Mouse (Mus musculus): Measurements from ENCODE around the gene Pdilt. TPM values are rescaled to one million over a fixed set of nuclear protein-coding genes. Genes with fewer than 3 reads are reported as not detected.
"Not testable (repeated sequence)": the region's sequence is repeated elsewhere in the genome, so short reads cannot be mapped to it uniquely, and the experiment has no call there.

Gene Pdilt
- total RNA-seq (2014; rRNA removed), result not detected in 2 replicates
- 0.07 TPM in 1 of 2 replicates, not detected in the other for polyA plus RNA-seq (2015; fragmentation: Nextera tagmentation; extraction: Ambion mirVana)

DNA sequence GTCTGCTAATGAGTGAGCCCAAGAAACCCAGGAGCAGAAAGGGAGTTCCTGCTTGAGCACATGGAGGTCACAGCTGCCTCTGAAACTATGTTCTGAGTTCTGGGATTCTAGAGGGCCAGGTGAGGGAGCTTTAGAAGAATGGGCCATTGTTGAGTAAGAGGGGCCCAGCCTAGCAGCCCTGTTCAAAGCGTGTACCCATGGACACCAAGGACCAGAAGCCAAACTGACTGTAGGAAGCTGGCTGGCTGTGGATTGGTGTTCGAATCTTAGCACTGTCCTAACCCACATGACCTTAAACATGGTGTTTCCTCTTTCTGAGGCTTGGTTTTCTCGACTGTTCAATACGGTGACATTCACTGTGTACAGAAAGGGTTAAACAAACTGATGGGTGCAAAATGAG is at the start of gene Pdilt:
Gene Pdilt (minus strand): TSS at position 101 of the 400 bp plus-strand sequence.
- TF ChIP-seq CTCF (IDR thresholded peaks at IDR 0.05; ENCODE audit: low read depth), result no peak
- no peak for DNase-seq
- H3K9me3 ChIP-seq (ENCODE audit: low read length), result no peaks in the 10 kb centered on the region
- H3K27ac ChIP-seq (ENCODE audit: low read depth, low read length), result no peak within 1 kb of the TSS
- H3K9ac ChIP-seq, result no peak within 1 kb of the TSS
- no peaks in the 10 kb centered on the region for H3K4me1 ChIP-seq (ENCODE audit: insufficient read depth)
- no peak within 1 kb of the TSS for H3K4me3 ChIP-seq (ENCODE audit: low read depth, low read length)
- no peaks in the 10 kb centered on the region for H3K36me3 ChIP-seq (ENCODE audit: insufficient read depth)
- no peaks in the 10 kb centered on the region for H3K27me3 ChIP-seq (ENCODE audit: insufficient read depth, low read length)
- ATAC-seq, result no peak
- WGBS, result 81% methylated on average over 4 of the region's 4 CpGs
- H3K4me2 ChIP-seq (ENCODE audit: low read depth), result no peak within 1 kb of the TSS

DNA sequence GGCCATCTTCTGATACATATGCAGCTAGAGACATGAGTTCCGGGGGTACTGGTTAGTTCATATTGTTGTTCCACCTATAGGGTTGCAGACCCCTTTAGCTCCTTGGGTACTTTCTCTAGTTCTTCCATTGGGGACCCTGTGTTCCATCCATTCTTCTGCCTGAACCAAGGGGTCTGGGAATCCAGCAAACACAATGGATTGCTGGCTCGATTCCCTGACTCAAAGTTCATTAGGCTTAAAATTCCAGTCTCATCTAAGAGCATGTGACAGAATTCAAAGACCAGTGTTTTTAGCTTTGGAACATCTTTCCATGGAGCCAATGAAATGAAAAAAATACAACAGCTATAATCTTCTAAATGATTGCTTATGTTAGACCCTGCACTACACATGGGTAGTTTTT is 39.2 kb upstream of the Pdilt start:
- H3K9me3 ChIP-seq (ENCODE audit: low read length); H3K4me1 ChIP-seq (ENCODE audit: insufficient read depth); H3K27me3 ChIP-seq (ENCODE audit: insufficient read depth, low read length); H3K27ac ChIP-seq (ENCODE audit: low read depth, low read length); H3K9ac ChIP-seq; H3K4me2 ChIP-seq (ENCODE audit: low read depth); DNase-seq; H3K36me3 ChIP-seq (ENCODE audit: insufficient read depth); ATAC-seq; H3K4me3 ChIP-seq (ENCODE audit: low read depth, low read length): not testable (repeated sequence)
- 81% methylated on average over 2 of the region's 2 CpGs for WGBS

DNA sequence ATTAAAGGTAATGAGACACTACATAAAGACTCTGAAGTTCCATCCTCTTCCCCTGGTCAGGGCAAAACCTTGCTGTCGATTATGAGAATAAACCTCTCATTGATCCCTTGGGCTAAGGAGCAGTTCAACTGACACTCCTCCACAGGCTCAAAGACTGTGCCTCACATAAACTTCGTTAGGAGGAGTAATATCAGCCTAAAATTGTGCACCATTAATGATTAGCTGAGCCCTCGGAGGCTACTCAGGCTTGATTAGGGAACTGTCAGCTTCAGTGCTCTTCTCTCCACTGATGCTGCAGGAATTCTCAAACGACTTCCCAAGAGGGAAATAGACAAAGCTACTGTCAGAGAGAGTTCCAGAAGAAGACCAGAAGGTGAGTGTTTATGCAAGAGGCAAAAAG is 38.2 kb upstream of the Pdilt start:
- no peak overlapping the region for H3K27ac ChIP-seq (ENCODE audit: low read depth, low read length)
- H3K9ac ChIP-seq, result no peak overlapping the region
- H3K4me1 ChIP-seq (ENCODE audit: insufficient read depth), result no peaks in the 10 kb centered on the region
- DNase-seq (no peak), ATAC-seq (no peak)
- H3K4me2 ChIP-seq (ENCODE audit: low read depth), result no peak overlapping the region
- H3K36me3 ChIP-seq (ENCODE audit: insufficient read depth), result no peaks in the 10 kb centered on the region
- no peaks in the 10 kb centered on the region for H3K27me3 ChIP-seq (ENCODE audit: insufficient read depth, low read length)
- H3K9me3 ChIP-seq (ENCODE audit: low read length), result no peaks in the 10 kb centered on the region
- TF ChIP-seq CTCF (IDR thresholded peaks at IDR 0.05; ENCODE audit: low read depth), result no peak
- WGBS, result 50% methylated on average over 4 of the region's 4 CpGs
- H3K4me3 ChIP-seq (ENCODE audit: low read depth, low read length), result no peak overlapping the region

DNA sequence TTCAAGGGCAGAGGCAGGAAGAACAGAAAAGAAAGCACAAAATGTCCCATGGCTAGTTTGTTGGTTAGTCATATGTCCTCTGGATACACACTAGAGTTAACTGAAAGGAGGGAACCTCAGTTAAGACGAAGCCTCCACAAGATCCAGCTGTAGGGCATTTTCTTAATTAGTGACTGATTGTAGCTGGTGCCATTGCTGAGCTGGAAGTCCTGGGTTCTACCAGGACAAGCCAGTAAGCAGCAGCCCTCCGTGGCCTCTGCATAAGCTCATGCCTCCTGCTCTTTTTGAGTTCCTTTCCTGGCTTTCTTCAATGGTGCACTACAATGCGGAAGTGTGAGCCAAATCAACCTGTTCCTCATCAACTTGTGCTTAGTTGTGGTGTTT is 37.2 kb upstream of the Pdilt start:
- 82% methylated on average over 3 of the region's 3 CpGs for WGBS
- Histone ChIP-seq H3K36me3 (ENCODE audit: insufficient read depth) (no peaks in the 10 kb centered on the region), H3K4me2 (ENCODE audit: low read depth) (no peak overlapping the region)

DNA sequence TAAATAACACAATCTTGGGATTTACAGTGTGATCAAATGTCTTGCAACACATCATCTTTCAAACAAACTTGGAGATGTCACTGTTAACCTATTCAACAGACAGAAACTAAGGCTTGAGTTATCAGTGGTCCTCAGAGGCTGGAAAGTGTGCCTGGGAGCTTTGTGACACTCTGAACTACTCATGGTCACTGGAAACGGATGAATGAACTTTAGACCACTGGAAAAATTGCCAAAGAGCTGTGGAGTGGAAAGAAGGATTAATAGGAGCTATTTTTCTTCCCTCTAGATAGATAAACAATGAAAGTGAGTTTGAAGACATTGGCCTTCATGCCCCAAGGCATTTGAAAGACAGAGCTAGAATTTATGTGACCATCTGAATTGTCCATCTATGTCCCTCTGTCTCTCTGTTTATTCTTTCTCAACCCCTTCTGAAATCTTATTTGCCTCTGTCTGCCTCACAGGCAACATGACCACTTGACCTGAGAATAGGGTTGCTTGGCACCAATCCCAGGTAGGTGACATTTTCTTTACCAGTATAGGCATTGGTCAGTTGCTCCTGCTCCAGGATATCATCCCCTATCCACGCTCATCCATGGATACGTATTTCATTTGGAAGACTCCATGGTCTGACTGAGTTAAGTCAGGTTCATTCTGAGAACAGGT is 36.6 kb upstream of the Pdilt start:
- Histone ChIP-seq H3K27ac (ENCODE audit: low read depth, low read length) (no peak overlapping the region), H3K9ac (no peak overlapping the region), H3K4me3 (ENCODE audit: low read depth, low read length) (no peak overlapping the region), H3K27me3 (ENCODE audit: insufficient read depth, low read length) (no peaks in the 10 kb centered on the region), H3K36me3 (ENCODE audit: insufficient read depth) (no peaks in the 10 kb centered on the region), H3K4me2 (ENCODE audit: low read depth) (no peak overlapping the region), H3K9me3 (ENCODE audit: low read length) (no peaks in the 10 kb centered on the region), H3K4me1 (ENCODE audit: insufficient read depth) (no peaks in the 10 kb centered on the region)
- no peak for DNase-seq
- no peak for TF ChIP-seq CTCF (IDR thresholded peaks at IDR 0.05; ENCODE audit: low read depth)
- no peak for ATAC-seq
- WGBS, result 82% methylated on average over 3 of the region's 3 CpGs

More for the DNA sequence above, 37.2 kb upstream of the Pdilt start:
- H3K27ac ChIP-seq (ENCODE audit: low read depth, low read length), result no peak overlapping the region
- no peak overlapping the region for H3K9ac ChIP-seq
- ATAC-seq (no peak), DNase-seq (no peak)
- H3K4me1 ChIP-seq (ENCODE audit: insufficient read depth), result no peaks in the 10 kb centered on the region
- no peaks in the 10 kb centered on the region for H3K27me3 ChIP-seq (ENCODE audit: insufficient read depth, low read length)
- H3K9me3 ChIP-seq (ENCODE audit: low read length), result no peaks in the 10 kb centered on the region
- H3K4me3 ChIP-seq (ENCODE audit: low read depth, low read length), result no peak overlapping the region
- no peak for TF ChIP-seq CTCF (IDR thresholded peaks at IDR 0.05; ENCODE audit: low read depth)

DNA sequence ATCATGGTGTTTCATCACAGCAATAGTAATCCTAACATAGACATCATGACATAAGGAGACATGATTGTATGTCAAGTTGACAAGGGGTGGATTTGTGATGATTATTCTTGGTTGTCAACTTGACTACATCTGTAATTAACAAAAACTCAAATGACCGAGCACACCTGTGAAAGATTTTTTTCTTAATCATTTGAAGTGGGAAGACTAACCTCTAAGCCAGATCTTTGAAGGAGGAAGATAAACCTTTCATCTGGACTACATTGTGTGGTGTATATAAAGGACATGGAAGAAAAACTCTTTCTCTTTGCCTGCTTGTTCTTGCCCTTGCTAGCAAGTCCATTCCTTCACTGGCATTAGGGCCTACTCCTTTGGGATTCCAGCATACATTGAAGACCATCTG is 30.8 kb upstream of the Pdilt start, which contains the start of gene Acsm2:
Gene Acsm2 (plus strand): TSS at position 301 of the 400 bp plus-strand sequence.
- 94% methylated on average over 1 of the region's 1 CpGs for WGBS
- no peak for ATAC-seq

DNA sequence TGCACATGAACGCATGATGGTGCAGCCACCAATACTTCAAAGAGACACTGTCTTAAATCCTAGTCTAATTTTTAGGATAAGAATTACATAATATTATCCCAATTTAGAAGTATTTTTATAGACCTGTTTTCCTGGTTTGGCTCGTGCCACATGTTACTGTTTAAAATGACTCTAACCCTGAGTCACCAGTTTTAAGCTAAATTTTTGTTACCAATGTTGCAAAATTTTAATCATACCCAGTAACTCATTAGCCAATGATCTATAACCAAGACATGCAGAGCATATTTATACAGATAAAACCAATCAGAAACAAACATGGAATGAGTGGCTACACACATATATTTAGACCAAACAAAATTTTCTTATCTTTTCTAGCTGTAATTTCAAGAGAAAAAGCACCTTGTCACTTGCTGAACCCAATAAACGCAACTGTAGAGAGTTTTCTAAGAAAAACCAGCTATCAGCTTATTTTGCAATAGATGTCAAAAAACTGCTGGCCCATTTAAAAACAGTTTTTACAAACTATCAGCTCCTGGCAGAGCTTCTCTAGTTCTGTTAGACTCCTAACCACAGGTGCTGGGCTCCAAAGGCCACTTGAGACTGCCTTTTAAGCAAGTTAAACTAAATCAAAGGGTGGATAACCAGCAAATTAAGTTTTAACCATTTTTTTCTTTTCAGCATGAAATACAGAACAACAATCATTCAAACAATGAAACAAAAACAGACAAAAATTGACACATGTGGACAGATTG is 27.4 kb upstream of the Pdilt start:
- Histone ChIP-seq H3K4me3 (ENCODE audit: low read depth, low read length) (no peak overlapping the region), H3K9me3 (ENCODE audit: low read length) (no peaks in the 10 kb centered on the region), H3K27ac (ENCODE audit: low read depth, low read length) (no peak overlapping the region), H3K4me1 (ENCODE audit: insufficient read depth) (no peaks in the 10 kb centered on the region), H3K27me3 (ENCODE audit: insufficient read depth, low read length) (no peaks in the 10 kb centered on the region), H3K9ac (no peak overlapping the region), H3K36me3 (ENCODE audit: insufficient read depth) (no peaks in the 10 kb centered on the region), H3K4me2 (ENCODE audit: low read depth) (no peak overlapping the region)
- TF ChIP-seq CTCF (IDR thresholded peaks at IDR 0.05; ENCODE audit: low read depth), result no peak
- DNase-seq (no peak), ATAC-seq (no peak)
- 76% methylated on average over 3 of the region's 3 CpGs for WGBS

More for the DNA sequence above, 30.8 kb upstream of the Pdilt start, which contains the start of gene Acsm2:
- H3K4me3 ChIP-seq (ENCODE audit: low read depth, low read length), result no peak within 1 kb of the TSS
- no peaks in the 10 kb centered on the region for H3K27me3 ChIP-seq (ENCODE audit: insufficient read depth, low read length)
- H3K27ac ChIP-seq (ENCODE audit: low read depth, low read length), result no peak within 1 kb of the TSS
- no peak within 1 kb of the TSS for H3K9ac ChIP-seq
- no peaks in the 10 kb centered on the region for H3K4me1 ChIP-seq (ENCODE audit: insufficient read depth)
- H3K9me3 ChIP-seq (ENCODE audit: low read length), result no peaks in the 10 kb centered on the region
- H3K36me3 ChIP-seq (ENCODE audit: insufficient read depth), result no peaks in the 10 kb centered on the region
- TF ChIP-seq CTCF (IDR thresholded peaks at IDR 0.05; ENCODE audit: low read depth), result no peak
- DNase-seq, result no peak
- no peak within 1 kb of the TSS for H3K4me2 ChIP-seq (ENCODE audit: low read depth)
